Mouse (Mus musculus) erythroblast, embryonic 14.5 days (primary cell): ENCODE results near the gene Olfr1148. TPM values are rescaled to one million over a fixed set of nuclear protein-coding genes. Genes with fewer than 3 reads are reported as not detected.

Experiments
- H3K27me3 ChIP-seq: 2 replicates; pipeline ENCODE4 v1.6.1; 2012; ENCODE audit warnings: inconsistent platforms; ENCODE audit not compliant: control insufficient read depth
- H3K36me3 ChIP-seq: 2 replicates; pipeline ENCODE4 v1.6.1; 2012; ENCODE audit warnings: mild to moderate bottlenecking, inconsistent platforms; ENCODE audit not compliant: control insufficient read depth
- H3K4me1 ChIP-seq: 2 replicates; pipeline ENCODE4 v1.6.1; 2012; ENCODE audit warnings: inconsistent platforms; ENCODE audit not compliant: control insufficient read depth
- H3K4me3 ChIP-seq: replicated peaks from 2 replicates; pipeline ENCODE3; 2012; ENCODE audit warnings: moderate library complexity, mild to moderate bottlenecking, inconsistent platforms
- H3K9me3 ChIP-seq: 2 replicates; pipeline ENCODE4 v1.6.1; 2012; ENCODE audit warnings: low read length, inconsistent platforms, mixed read lengths; ENCODE audit not compliant: control insufficient read depth
- GATA1 ChIP-seq: IDR thresholded peaks from 2 replicates; pipeline ENCODE4 v1.6.1; 2012; ENCODE audit warnings: low read length, inconsistent platforms, mixed read lengths
- TAL1 ChIP-seq: IDR thresholded peaks from 3 replicates; pipeline ENCODE4 v1.6.1; 2012; ENCODE audit warnings: low read length, inconsistent platforms, mixed read lengths
- polyA plus RNA-seq: library from polyadenylated mRNA; stranded (reverse); fragments of >175 nt; gene quantifications from 2 replicates; pipeline ENCODE4 v1.2.3, GENCODE M21; 2012

The Olfr1148 gene
- not detected in 2 replicates for polyA plus RNA-seq

GRCm38 (mm10) chr2:87830233-87830632, at the start of gene Olfr1148:
Gene Olfr1148 (plus strand): TSS chr2:87830533.
- no peak for TF ChIP-seq GATA1
- TF ChIP-seq TAL1 = no peak
- H3K27me3 ChIP-seq = no peaks in the 10 kb centered on the region
- no peaks in the 10 kb centered on the region for H3K9me3 ChIP-seq
- H3K36me3 ChIP-seq = no peaks in the 10 kb centered on the region
- H3K4me3 ChIP-seq = no peak within 1 kb of the TSS
- H3K4me1 ChIP-seq = no peaks in the 10 kb centered on the region

- TF ChIP-seq TAL1 (no peak), GATA1 (no peak)
- H3K27me3 ChIP-seq = no peaks in the 10 kb centered on the region
- H3K36me3 ChIP-seq = no peaks in the 10 kb centered on the region
- H3K4me3 ChIP-seq = no peak within 1 kb of the TSS
- H3K4me1 ChIP-seq = no peaks in the 10 kb centered on the region
- 0 out of 2 replicates have a peak, but pooled peaks cover 4% of the 10 kb centered on the region for H3K9me3 ChIP-seq
Observed at GRCm38 (mm10) chr2:87800292-87800691, 30.0 kb upstream of the Olfr1148 start, which contains the start of gene Olfr1143. Gene Olfr1143 (plus strand): TSS chr2:87800592.

- no peak for TF ChIP-seq GATA1
- TF ChIP-seq TAL1 = no peak
- H3K36me3 ChIP-seq = no peaks in the 10 kb centered on the region
- H3K4me1 ChIP-seq = no peaks in the 10 kb centered on the region
- H3K4me3 ChIP-seq = no peak within 1 kb of the TSS
- no peaks in the 10 kb centered on the region for H3K9me3 ChIP-seq
- no peaks in the 10 kb centered on the region for H3K27me3 ChIP-seq
Observed at GRCm38 (mm10) chr2:87809522-87809921, 20.8 kb upstream of the Olfr1148 start, which contains the start of gene Olfr1145. Gene Olfr1145 (plus strand): TSS chr2:87809822.

GRCm38 (mm10) chr2:87843693-87844092, 13.4 kb downstream of the Olfr1148 start, which contains the start of gene Olfr1150-ps1:
Gene Olfr1150-ps1 (plus strand): TSS chr2:87843993.
- Histone ChIP-seq H3K4me1 (no peaks in the 10 kb centered on the region), H3K36me3 (no peaks in the 10 kb centered on the region), H3K27me3 (no peaks in the 10 kb centered on the region), H3K4me3 (no peak within 1 kb of the TSS), H3K9me3 (no peaks in the 10 kb centered on the region)
- TF ChIP-seq TAL1 (no peak), GATA1 (no peak)

- H3K9me3 ChIP-seq = no peaks in the 10 kb centered on the region; the same call in 1 of the 2 replicates
- H3K4me1 ChIP-seq = no peaks in the 10 kb centered on the region
Observed at GRCm38 (mm10) chr2:87855562-87855961, 25.2 kb downstream of the Olfr1148 start, which contains the start of gene Olfr1151. Gene Olfr1151 (plus strand): TSS chr2:87855862.

GRCm38 (mm10) chr2:87866192-87866591, 35.9 kb downstream of the Olfr1148 start, which contains the start of gene Olfr1152:
Gene Olfr1152 (plus strand): TSS chr2:87866492.
- Histone ChIP-seq H3K4me3 (no peak within 1 kb of the TSS), H3K27me3 (no peaks in the 10 kb centered on the region), H3K9me3 (no peaks in the 10 kb centered on the region; the same call in 1 of the 2 replicates), H3K4me1 (no peaks in the 10 kb centered on the region), H3K36me3 (no peaks in the 10 kb centered on the region)
- no peak for TF ChIP-seq TAL1
- no peak for TF ChIP-seq GATA1

More at GRCm38 (mm10) chr2:87855562-87855961, 25.2 kb downstream of the Olfr1148 start, which contains the start of gene Olfr1151:
- Histone ChIP-seq H3K27me3 (no peaks in the 10 kb centered on the region), H3K36me3 (no peaks in the 10 kb centered on the region), H3K4me3 (no peak within 1 kb of the TSS)
- no peak for TF ChIP-seq GATA1
- TF ChIP-seq TAL1 = no peak

Other genes with a start within 250 kb of the Olfr1148 start
- gene Olfr1130, start 224.3 kb upstream of the Olfr1148 start, polyA plus RNA-seq = not detected in 2 replicates
- not detected in 2 replicates for gene Olfr1131, start 203.4 kb upstream of the Olfr1148 start, polyA plus RNA-seq
- gene Olfr1132, start 193.0 kb upstream of the Olfr1148 start, polyA plus RNA-seq = not detected in 2 replicates
- not detected in 2 replicates for gene Olfr1133, start 183.2 kb upstream of the Olfr1148 start, polyA plus RNA-seq
- gene Olfr1134, start 172.1 kb upstream of the Olfr1148 start, polyA plus RNA-seq = not detected in 2 replicates
- gene Olfr1135, start 156.9 kb upstream of the Olfr1148 start, polyA plus RNA-seq = not detected in 2 replicates
- not detected in 2 replicates for gene Olfr1136, start 136.6 kb upstream of the Olfr1148 start, polyA plus RNA-seq
- not detected in 2 replicates for gene Olfr1137, start 117.4 kb upstream of the Olfr1148 start, polyA plus RNA-seq
- gene Olfr1138, start 90.6 kb upstream of the Olfr1148 start, polyA plus RNA-seq = not detected in 2 replicates
- gene Olfr1140, start 86.8 kb upstream of the Olfr1148 start, polyA plus RNA-seq = not detected in 2 replicates
- not detected in 2 replicates for gene Olfr1141, start 76.5 kb upstream of the Olfr1148 start, polyA plus RNA-seq
- not detected in 2 replicates for gene Olfr152, start 51.0 kb upstream of the Olfr1148 start, polyA plus RNA-seq
- gene Olfr1143, start 29.9 kb upstream of the Olfr1148 start, polyA plus RNA-seq = not detected in 2 replicates
- gene Olfr1145, start 20.7 kb upstream of the Olfr1148 start, polyA plus RNA-seq = not detected in 2 replicates
- gene Olfr1150-ps1, start 13.5 kb downstream of the Olfr1148 start, polyA plus RNA-seq = not detected in 2 replicates
- 0.02 TPM in 1 of 2 replicates, not detected in the other for gene Olfr1151, start 25.3 kb downstream of the Olfr1148 start, polyA plus RNA-seq
- not detected in 2 replicates for gene Olfr1152, start 36.0 kb downstream of the Olfr1148 start, polyA plus RNA-seq
- not detected in 2 replicates for gene Olfr1153, start 64.4 kb downstream of the Olfr1148 start, polyA plus RNA-seq
- 0.06 TPM in 1 of 2 replicates, not detected in the other for gene Olfr1154, start 74.6 kb downstream of the Olfr1148 start, polyA plus RNA-seq
- gene Olfr1155, start 114.6 kb downstream of the Olfr1148 start, polyA plus RNA-seq = not detected in 2 replicates
- gene Olfr1156, start 122.6 kb downstream of the Olfr1148 start, polyA plus RNA-seq = not detected in 2 replicates
- not detected in 2 replicates for gene Olfr1157, start 137.8 kb downstream of the Olfr1148 start, polyA plus RNA-seq
- gene Olfr74, start 144.1 kb downstream of the Olfr1148 start, polyA plus RNA-seq = not detected in 2 replicates
- gene Olfr1158, start 159.6 kb downstream of the Olfr1148 start, polyA plus RNA-seq = not detected in 2 replicates
- gene Olfr1160, start 177.7 kb downstream of the Olfr1148 start, polyA plus RNA-seq = not detected in 2 replicates
- not detected in 2 replicates for gene Olfr1161, start 192.2 kb downstream of the Olfr1148 start, polyA plus RNA-seq
- gene Olfr73, start 207.2 kb downstream of the Olfr1148 start, polyA plus RNA-seq = not detected in 2 replicates
- not detected in 2 replicates for gene Olfr1162, start 220.6 kb downstream of the Olfr1148 start, polyA plus RNA-seq
- not detected in 2 replicates for gene Olfr1163, start 241.3 kb downstream of the Olfr1148 start, polyA plus RNA-seq